Mouse (Mus musculus): Measurements from ENCODE around the gene Atp8b4. TPM values are rescaled to one million over a fixed set of nuclear protein-coding genes. Genes with fewer than 3 reads are reported as not detected.

Atp8b4 gene
- polyA plus RNA-seq, 1 experiment from 2014 or later: 0.17 TPM

- Histone ChIP-seq H3K4me3 (no peak overlapping the region), H3K9me3 (no peaks in the 10 kb centered on the region), H3K27ac (no peak overlapping the region), H3K27me3 (ENCODE audit: insufficient read depth, poor library complexity, severe bottlenecking) (no peaks in the 10 kb centered on the region), H3K4me1 (replicated peaks) (no peaks in the 10 kb centered on the region), H3K36me3 (no peaks in the 10 kb centered on the region)
- DNase-seq (ENCODE audit: low spot score): no peak
- WGBS: 89% methylated on average over 3 of the region's 3 CpGs
These were observed 168.7 kb downstream of the Atp8b4 start for GRCm38 (mm10) chr2:126331794-126332193.

GRCm38 (mm10) chr2:126323206-126323605, 177.3 kb downstream of the Atp8b4 start:
- no peaks in the 10 kb centered on the region for H3K4me1 ChIP-seq (replicated peaks)
- no peaks in the 10 kb centered on the region for H3K9me3 ChIP-seq
- H3K4me3 ChIP-seq: no peak overlapping the region
- no peak for DNase-seq (ENCODE audit: low spot score)
- H3K27me3 ChIP-seq (ENCODE audit: insufficient read depth, poor library complexity, severe bottlenecking): no peaks in the 10 kb centered on the region
- H3K36me3 ChIP-seq: no peaks in the 10 kb centered on the region
- no peak overlapping the region for H3K27ac ChIP-seq
- 90% methylated on average over 7 of the region's 7 CpGs for WGBS

DNA sequence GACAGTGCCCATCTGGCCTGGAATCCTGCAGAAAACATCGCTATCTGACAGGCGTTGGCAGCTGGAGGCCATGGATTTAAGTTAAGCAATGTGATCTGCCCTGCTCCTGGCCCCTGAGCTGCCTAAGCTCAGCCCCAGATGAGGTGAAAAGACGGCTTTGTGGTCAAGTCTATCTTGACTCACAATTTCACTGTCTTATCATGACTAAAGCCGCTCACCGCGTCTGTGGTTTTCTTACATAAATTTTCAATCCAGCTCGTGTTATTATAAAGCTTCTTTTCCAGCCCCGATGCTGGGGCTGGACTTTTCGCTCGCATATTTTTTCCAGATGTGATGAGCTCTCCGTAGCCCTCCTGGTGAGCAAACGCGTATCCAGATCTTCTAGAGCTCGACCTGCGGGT, 177.8 kb downstream of the Atp8b4 start:
- Histone ChIP-seq H3K27me3 (ENCODE audit: insufficient read depth, poor library complexity, severe bottlenecking) (no peaks in the 10 kb centered on the region), H3K9me3 (no peaks in the 10 kb centered on the region), H3K4me1 (replicated peaks) (no peaks in the 10 kb centered on the region), H3K27ac (no peak overlapping the region), H3K36me3 (no peaks in the 10 kb centered on the region), H3K4me3 (no peak overlapping the region)
- WGBS: 83% methylated on average over 15 of the region's 15 CpGs
- DNase-seq (ENCODE audit: low spot score): no peak

DNA sequence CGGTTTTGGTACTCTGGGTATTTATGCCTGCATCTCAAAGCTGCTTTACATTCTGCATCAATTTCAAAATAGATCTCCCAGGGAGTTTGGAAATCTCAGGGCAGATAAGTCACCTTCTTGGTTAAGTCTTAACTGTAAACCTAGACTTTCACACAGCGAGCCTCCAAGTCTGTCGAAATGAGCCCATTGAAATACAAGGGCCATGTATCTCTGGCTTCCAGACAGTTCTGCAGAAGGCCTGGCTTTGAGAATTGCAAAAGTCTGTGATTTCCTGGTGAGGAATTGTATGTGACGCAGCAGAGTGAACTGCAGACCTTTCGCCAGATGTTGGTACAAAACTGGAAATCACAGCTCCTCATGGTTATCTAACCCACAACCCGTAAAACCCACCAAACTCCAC, 182.4 kb downstream of the Atp8b4 start:
- Histone ChIP-seq H3K27me3 (ENCODE audit: insufficient read depth, poor library complexity, severe bottlenecking) (no peaks in the 10 kb centered on the region), H3K4me1 (replicated peaks) (no peaks in the 10 kb centered on the region), H3K9me3 (no peaks in the 10 kb centered on the region), H3K27ac (no peak overlapping the region), H3K4me3 (no peak overlapping the region), H3K36me3 (no peaks in the 10 kb centered on the region)
- DNase-seq (ENCODE audit: low spot score): no peak
- WGBS: 89% methylated on average over 6 of the region's 6 CpGs

DNA sequence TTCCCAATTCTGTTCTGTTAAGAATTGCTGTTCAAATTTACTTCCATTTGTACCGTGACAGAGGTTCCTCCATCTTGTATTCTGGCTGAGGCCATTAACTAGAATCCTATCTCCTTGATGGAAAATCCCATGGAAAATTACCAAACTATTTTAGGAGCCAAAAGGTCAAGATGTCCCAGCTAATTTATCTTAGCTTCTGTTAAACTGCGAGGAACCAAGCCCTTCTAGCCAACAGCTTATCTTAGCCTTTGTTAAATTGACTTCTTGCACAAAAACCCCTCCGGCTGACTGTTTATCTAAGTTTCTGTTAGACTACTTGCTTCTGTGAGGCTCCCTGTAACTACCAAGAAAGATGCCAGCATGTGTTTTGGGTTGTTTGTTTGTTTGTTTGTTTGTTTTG, 183.5 kb downstream of the Atp8b4 start:
- WGBS: 88% methylated on average over 3 of the region's 3 CpGs
- Histone ChIP-seq H3K9me3 (no peaks in the 10 kb centered on the region), H3K4me1 (replicated peaks) (no peaks in the 10 kb centered on the region), H3K27me3 (ENCODE audit: insufficient read depth, poor library complexity, severe bottlenecking) (no peaks in the 10 kb centered on the region), H3K36me3 (no peaks in the 10 kb centered on the region), H3K27ac (no peak overlapping the region), H3K4me3 (no peak overlapping the region)
- no peak for DNase-seq (ENCODE audit: low spot score)

DNA sequence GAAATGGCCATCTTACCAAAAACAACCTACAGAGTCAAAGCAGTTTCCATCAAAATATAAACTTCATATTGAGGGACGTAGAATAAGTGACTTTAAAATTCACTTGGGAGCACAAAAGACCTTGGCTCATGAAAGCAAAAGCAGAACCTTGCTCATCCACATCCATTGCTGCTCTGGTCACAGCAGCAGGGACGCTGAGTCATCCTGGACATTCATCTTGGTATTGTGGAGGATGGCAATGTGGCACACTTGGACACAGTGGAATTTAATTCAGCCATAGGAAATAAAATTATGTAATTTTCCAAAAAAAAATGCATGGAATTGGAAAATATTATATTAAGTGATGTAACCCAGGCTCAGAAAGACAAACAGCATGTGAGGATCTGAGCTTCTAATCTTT, 184.1 kb downstream of the Atp8b4 start:
- no peaks in the 10 kb centered on the region for H3K4me1 ChIP-seq (replicated peaks)
- 89% methylated on average over 2 of the region's 2 CpGs for WGBS
- no peak overlapping the region for H3K4me3 ChIP-seq
- H3K27me3 ChIP-seq (ENCODE audit: insufficient read depth, poor library complexity, severe bottlenecking): no peaks in the 10 kb centered on the region
- no peaks in the 10 kb centered on the region for H3K36me3 ChIP-seq
- H3K27ac ChIP-seq: no peak overlapping the region
- DNase-seq (ENCODE audit: low spot score): no peak
- H3K9me3 ChIP-seq: no peaks in the 10 kb centered on the region

DNA sequence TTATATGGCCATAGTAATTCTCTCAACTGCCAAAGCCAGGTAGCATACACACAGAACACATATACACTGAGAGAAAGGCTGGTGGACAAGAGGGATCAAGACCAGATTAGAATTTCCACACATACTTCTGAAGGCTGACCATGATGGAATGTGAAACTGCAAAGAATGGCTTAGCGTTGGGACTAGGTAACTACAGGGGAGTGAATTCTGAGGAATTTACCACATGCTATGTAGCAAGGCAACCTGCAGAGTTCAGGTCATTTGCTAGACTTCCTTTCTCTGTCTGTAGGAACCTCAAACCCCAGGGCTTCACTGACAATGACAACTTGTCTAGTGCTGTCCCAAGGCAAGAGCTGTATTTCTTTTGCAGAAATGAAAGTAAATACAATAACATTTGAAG, 189.4 kb downstream of the Atp8b4 start:
- 51% methylated on average over 1 of the region's 1 CpGs for WGBS

GRCm38 (mm10) chr2:126309994-126310393, 190.5 kb downstream of the Atp8b4 start:
- Histone ChIP-seq H3K9me3 (no peaks in the 10 kb centered on the region), H3K27me3 (ENCODE audit: insufficient read depth, poor library complexity, severe bottlenecking) (no peaks in the 10 kb centered on the region), H3K4me1 (replicated peaks) (no peaks in the 10 kb centered on the region), H3K4me3 (no peak overlapping the region), H3K27ac (no peak overlapping the region), H3K36me3 (no peaks in the 10 kb centered on the region)
- 89% methylated on average over 4 of the region's 4 CpGs for WGBS
- no peak for DNase-seq (ENCODE audit: low spot score)

More for the DNA sequence above, 189.4 kb downstream of the Atp8b4 start:
- DNase-seq (ENCODE audit: low spot score): no peak
- Histone ChIP-seq H3K36me3 (no peaks in the 10 kb centered on the region), H3K9me3 (no peaks in the 10 kb centered on the region), H3K4me3 (no peak overlapping the region), H3K27me3 (ENCODE audit: insufficient read depth, poor library complexity, severe bottlenecking) (no peaks in the 10 kb centered on the region), H3K27ac (no peak overlapping the region), H3K4me1 (replicated peaks) (no peaks in the 10 kb centered on the region)

DNA sequence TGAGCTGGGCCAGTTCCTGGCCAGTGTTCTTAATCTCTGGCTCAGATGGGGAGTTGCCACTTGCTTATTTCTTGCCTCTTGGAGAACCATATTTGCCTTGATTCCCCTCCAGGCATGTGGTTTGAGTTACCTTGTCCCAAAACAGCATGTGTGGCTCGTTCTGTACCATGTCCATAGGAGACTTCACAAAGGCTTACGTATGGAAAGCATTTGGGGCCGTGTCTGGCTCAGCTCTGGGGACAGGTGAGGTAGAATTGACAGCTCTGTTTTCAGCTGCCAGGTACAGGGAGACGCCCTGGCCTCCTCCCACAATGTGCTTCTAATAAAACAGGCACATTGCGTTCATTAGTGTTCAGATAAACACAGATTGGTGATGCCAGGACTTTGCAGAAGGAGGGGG, 195.9 kb downstream of the Atp8b4 start:
- no peaks in the 10 kb centered on the region for H3K4me1 ChIP-seq (replicated peaks)
- no peak overlapping the region for H3K4me3 ChIP-seq
- no peaks in the 10 kb centered on the region for H3K36me3 ChIP-seq
- DNase-seq (ENCODE audit: low spot score): no peak
- H3K27me3 ChIP-seq (ENCODE audit: insufficient read depth, poor library complexity, severe bottlenecking): no peaks in the 10 kb centered on the region
- no peak overlapping the region for H3K27ac ChIP-seq
- H3K9me3 ChIP-seq: no peaks in the 10 kb centered on the region
- 70% methylated on average over 5 of the region's 5 CpGs for WGBS

DNA sequence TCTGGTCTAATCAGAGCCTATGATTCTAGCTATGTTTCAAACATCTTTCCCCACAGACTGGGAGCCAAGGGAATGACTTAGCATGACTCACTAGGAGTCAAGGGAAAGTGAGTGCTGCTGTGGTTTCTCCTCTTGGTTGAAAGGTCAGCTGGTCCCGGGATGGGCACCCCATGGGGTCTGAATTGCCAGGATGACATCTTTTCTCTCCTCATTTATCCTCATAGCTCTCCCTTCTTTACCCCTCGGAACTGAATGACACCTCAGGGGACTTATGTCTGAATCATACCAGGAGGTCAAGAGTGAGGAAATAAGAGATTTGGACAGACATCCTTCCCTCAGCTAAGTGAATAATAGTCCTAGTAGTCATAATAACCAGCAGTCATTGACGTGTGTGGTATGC, 197.2 kb downstream of the Atp8b4 start:
- H3K27ac ChIP-seq: no peak overlapping the region
- DNase-seq (ENCODE audit: low spot score): no peak
- no peaks in the 10 kb centered on the region for H3K4me1 ChIP-seq (replicated peaks)
- H3K36me3 ChIP-seq: no peaks in the 10 kb centered on the region
- H3K9me3 ChIP-seq: no peaks in the 10 kb centered on the region
- no peaks in the 10 kb centered on the region for H3K27me3 ChIP-seq (ENCODE audit: insufficient read depth, poor library complexity, severe bottlenecking)
- H3K4me3 ChIP-seq: no peak overlapping the region
- WGBS: 38% methylated on average over 3 of the region's 3 CpGs

DNA sequence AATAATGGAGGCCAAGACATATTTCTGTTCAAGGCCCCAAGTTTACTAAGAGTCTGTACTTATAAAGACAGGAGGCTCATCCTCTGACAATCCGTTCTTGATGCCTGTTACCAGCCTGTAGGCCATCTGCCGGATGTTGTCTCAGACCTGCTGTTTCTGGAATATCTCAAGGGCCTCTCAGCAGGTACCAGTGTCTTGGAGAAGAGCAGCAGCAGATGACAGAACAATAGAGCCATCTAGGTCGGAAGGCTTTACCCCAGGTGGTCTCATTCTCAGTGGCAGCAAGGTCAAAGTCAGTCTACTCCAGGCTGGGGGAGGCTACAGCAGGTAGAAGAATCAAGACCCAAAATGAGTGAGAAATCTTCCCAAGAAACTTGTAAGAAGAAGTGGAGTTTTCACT, 198.1 kb downstream of the Atp8b4 start:
- no peaks in the 10 kb centered on the region for H3K9me3 ChIP-seq
- H3K27me3 ChIP-seq (ENCODE audit: insufficient read depth, poor library complexity, severe bottlenecking): no peaks in the 10 kb centered on the region
- H3K4me3 ChIP-seq: no peak overlapping the region
- H3K27ac ChIP-seq: no peak overlapping the region
- no peak for DNase-seq (ENCODE audit: low spot score)
- 52% methylated on average over 3 of the region's 3 CpGs for WGBS
- H3K4me1 ChIP-seq (replicated peaks): no peaks in the 10 kb centered on the region
- no peaks in the 10 kb centered on the region for H3K36me3 ChIP-seq

- Histone ChIP-seq H3K9me3 (no peaks in the 10 kb centered on the region), H3K27me3 (ENCODE audit: insufficient read depth, poor library complexity, severe bottlenecking) (no peaks in the 10 kb centered on the region), H3K27ac (no peak overlapping the region), H3K4me1 (replicated peaks) (no peaks in the 10 kb centered on the region), H3K4me3 (no peak overlapping the region), H3K36me3 (no peaks in the 10 kb centered on the region)
- WGBS: 87% methylated on average over 7 of the region's 7 CpGs
- DNase-seq (ENCODE audit: low spot score): no peak
These were observed 209.8 kb downstream of the Atp8b4 start for GRCm38 (mm10) chr2:126290702-126291101.

DNA sequence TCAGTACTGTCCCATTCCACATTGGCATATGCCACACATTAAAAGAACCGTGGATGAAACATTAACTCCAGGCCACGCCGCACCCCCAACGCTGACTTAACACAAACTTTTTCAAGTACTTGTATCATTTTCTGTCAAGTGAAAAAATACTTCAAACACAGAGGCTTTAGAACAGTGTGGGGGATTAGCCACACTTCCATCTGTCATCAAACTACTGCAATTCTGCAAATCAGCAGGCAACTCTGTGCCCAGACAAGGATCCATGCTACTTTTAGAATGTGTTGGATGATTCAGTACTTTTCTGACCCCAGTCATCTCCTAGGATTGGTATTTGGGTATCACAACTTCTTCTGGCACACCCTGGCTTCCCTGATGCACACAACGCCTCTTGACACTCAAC, 212.5 kb downstream of the Atp8b4 start:
- H3K27ac ChIP-seq: no peak overlapping the region
- H3K9me3 ChIP-seq: no peaks in the 10 kb centered on the region
- 94% methylated on average over 5 of the region's 5 CpGs for WGBS
- no peaks in the 10 kb centered on the region for H3K36me3 ChIP-seq
- no peaks in the 10 kb centered on the region for H3K27me3 ChIP-seq (ENCODE audit: insufficient read depth, poor library complexity, severe bottlenecking)
- no peaks in the 10 kb centered on the region for H3K4me1 ChIP-seq (replicated peaks)
- DNase-seq (ENCODE audit: low spot score): no peak
- no peak overlapping the region for H3K4me3 ChIP-seq

- 85% methylated on average over 7 of the region's 7 CpGs for WGBS
- Histone ChIP-seq H3K27me3 (ENCODE audit: insufficient read depth, poor library complexity, severe bottlenecking) (no peaks in the 10 kb centered on the region), H3K36me3 (no peaks in the 10 kb centered on the region), H3K9me3 (no peaks in the 10 kb centered on the region), H3K27ac (no peak overlapping the region), H3K4me1 (replicated peaks) (no peaks in the 10 kb centered on the region), H3K4me3 (no peak overlapping the region)
- no peak for DNase-seq (ENCODE audit: low spot score)
These were observed 214.1 kb downstream of the Atp8b4 start for GRCm38 (mm10) chr2:126286420-126286819.
